Mouse (Mus musculus) MEL (cell line): ENCODE data around the gene Atp4b. TPM values are rescaled to one million over a fixed set of nuclear protein-coding genes. Genes with fewer than 3 reads are reported as not detected.

ENCODE experiments used
- DNase-seq: peaks from one replicate; pipeline ENCODE4 v3.0.0; 2011; ENCODE audit warnings: low read depth, low spot score
- H3K27ac ChIP-seq: 2 replicates; pipeline ENCODE4 v1.5.1; 2012; ENCODE audit warnings: low read depth, mild to moderate bottlenecking, control low read depth, low read length, moderate library complexity; ENCODE audit not compliant: control insufficient read depth
- H3K27me3 ChIP-seq, 2 experiments: fragments of 150-350 bp in 1 of 2; sonication (generic) in 1 of 2; 2 replicates each; pipeline ENCODE4 v1.6.1; 2012; ENCODE audit warnings: low read length in 2 of 2, mild to moderate bottlenecking in 2 of 2, improper control_type of control experiment in 1 of 2, moderate library complexity in 1 of 2; ENCODE audit not compliant: insufficient read depth in 2 of 2, control insufficient read depth in 1 of 2
- H3K36me3 ChIP-seq, 2 experiments: 2 replicates each; pipeline ENCODE4 v1.6.1; 2012 to 2014; ENCODE audit warnings: low read length in 2 of 2, improper control_type of control experiment in 1 of 2, inconsistent platforms in 1 of 2, mild to moderate bottlenecking in 1 of 2; ENCODE audit not compliant: insufficient read depth in 2 of 2, control insufficient read depth in 1 of 2
- H3K4me1 ChIP-seq, 2 experiments: fragments of 150-350 bp in 1 of 2; sonication (generic) in 1 of 2; 2 replicates each; pipeline ENCODE4 v1.6.1; 2012; ENCODE audit warnings: low read length in 2 of 2, improper control_type of control experiment in 1 of 2, mild to moderate bottlenecking in 1 of 2; ENCODE audit not compliant: insufficient read depth in 2 of 2, control insufficient read depth in 1 of 2
- H3K4me3 ChIP-seq, 2 experiments: fragments of 150-350 bp in 1 of 2; sonication (generic) in 1 of 2; 2 replicates each; pipeline ENCODE4 v1.5.1; 2012; ENCODE audit warnings: low read depth in 2 of 2, low read length in 2 of 2, mild to moderate bottlenecking in 2 of 2, moderate library complexity in 2 of 2, control low read depth in 1 of 2, improper control_type of control experiment in 1 of 2; ENCODE audit not compliant: control insufficient read depth in 1 of 2, insufficient read depth in 1 of 2
- H3K79me2 ChIP-seq: 2 replicates; pipeline ENCODE4 v1.6.1; 2012; ENCODE audit warnings: mild to moderate bottlenecking, low read length, moderate library complexity; ENCODE audit not compliant: control insufficient read depth, poor library complexity, insufficient read depth
- H3K9ac ChIP-seq: 2 replicates; pipeline ENCODE4 v1.6.1; 2012; ENCODE audit warnings: low read depth, mild to moderate bottlenecking, control low read depth, low read length, moderate library complexity; ENCODE audit not compliant: control insufficient read depth, poor library complexity, severe bottlenecking
- H3K9me3 ChIP-seq: fragments of 150-350 bp; sonication (generic); replicated peaks from 2 replicates; pipeline ENCODE4 v1.6.1; 2012; ENCODE audit warnings: mild to moderate bottlenecking, low read length, improper control_type of control experiment, moderate library complexity; ENCODE audit not compliant: insufficient read depth
- BHLHE40 ChIP-seq: IDR thresholded peaks from 2 replicates; pipeline ENCODE4 v1.6.1; 2012; ENCODE audit warnings: low read depth, mild to moderate bottlenecking, inconsistent platforms, low read length, improper control_type of control experiment, borderline replicate concordance
- CTCF ChIP-seq, 3 experiments: IDR thresholded peaks in 2 of 3; conservative IDR thresholded peaks in 1 of 3; 2 replicates each; pipeline ENCODE4 v1.5.1; 2011 to 2012; ENCODE audit warnings: low read length in 3 of 3, low read depth in 2 of 3, mild to moderate bottlenecking in 2 of 3, improper control_type of control experiment in 1 of 3, inconsistent platforms in 1 of 3, mixed read lengths in 1 of 3, moderate library complexity in 1 of 3; ENCODE audit not compliant: control insufficient read depth in 1 of 3, insufficient read depth in 1 of 3, poor library complexity in 1 of 3, severe bottlenecking in 1 of 3
- E2F4 ChIP-seq: IDR thresholded peaks from 2 replicates; pipeline ENCODE4 v1.6.1; 2011; ENCODE audit warnings: low read depth, low read length, improper control_type of control experiment, borderline replicate concordance
- EP300 ChIP-seq, 2 experiments: IDR thresholded peaks; 2 replicates each; pipeline ENCODE4 v1.6.1; 2011; ENCODE audit warnings: improper control_type of control experiment in 2 of 2, low read length in 2 of 2, low read depth in 1 of 2, mild to moderate bottlenecking in 1 of 2
- MAFK ChIP-seq: IDR thresholded peaks from 2 replicates; pipeline ENCODE4 v1.6.1; 2011; ENCODE audit warnings: low read depth, mild to moderate bottlenecking, low read length, improper control_type of control experiment, borderline replicate concordance
- MAX ChIP-seq: IDR thresholded peaks from 2 replicates; pipeline ENCODE4 v1.6.1; 2011; ENCODE audit warnings: low read length, improper control_type of control experiment
- MAZ ChIP-seq: IDR thresholded peaks from 2 replicates; pipeline ENCODE4 v1.6.1; 2012; ENCODE audit warnings: low read depth, mild to moderate bottlenecking, inconsistent platforms, low read length, improper control_type of control experiment
- MEF2A ChIP-seq: IDR thresholded peaks from 2 replicates; pipeline ENCODE4 v1.6.1; 2014; ENCODE audit warnings: low read depth, mild to moderate bottlenecking, inconsistent platforms, low read length, improper control_type of control experiment; ENCODE audit not compliant: poor library complexity, insufficient replicate concordance, severe bottlenecking; ENCODE audit errors: extremely low read depth
- MXI1 ChIP-seq: IDR thresholded peaks from 2 replicates; pipeline ENCODE4 v1.6.1; 2011; ENCODE audit warnings: mild to moderate bottlenecking, low read depth, low read length, improper control_type of control experiment
- MYC ChIP-seq: IDR thresholded peaks from 2 replicates; pipeline ENCODE4 v1.6.1; 2011; ENCODE audit warnings: low read depth, mild to moderate bottlenecking, low read length, improper control_type of control experiment, moderate library complexity
- NELFE ChIP-seq: IDR thresholded peaks from 2 replicates; pipeline ENCODE4 v1.6.1; 2011; ENCODE audit warnings: low read depth, low read length, improper control_type of control experiment
- NRF1 ChIP-seq: IDR thresholded peaks from 2 replicates; pipeline ENCODE4 v1.6.1; 2014; ENCODE audit warnings: low read depth, mild to moderate bottlenecking, inconsistent platforms, low read length, improper control_type of control experiment, moderate library complexity; ENCODE audit not compliant: poor library complexity, insufficient read depth, severe bottlenecking
- SIN3A ChIP-seq: IDR thresholded peaks from 2 replicates; pipeline ENCODE4 v1.6.1; 2012; ENCODE audit warnings: low read length, improper control_type of control experiment, inconsistent platforms
- SMC3 ChIP-seq: IDR thresholded peaks from 2 replicates; pipeline ENCODE4 v1.6.1; 2011; ENCODE audit warnings: low read depth, low read length, improper control_type of control experiment
- TAL1 ChIP-seq: IDR thresholded peaks from 2 replicates; pipeline ENCODE4 v1.6.1; 2012; ENCODE audit warnings: mild to moderate bottlenecking, inconsistent platforms, low read length, moderate library complexity, mixed read lengths
- TCF12 ChIP-seq: IDR thresholded peaks from 2 replicates; pipeline ENCODE4 v1.6.1; 2014; ENCODE audit warnings: low read depth, mild to moderate bottlenecking, inconsistent platforms, low read length, improper control_type of control experiment, moderate library complexity
- USF1 ChIP-seq: IDR thresholded peaks from 2 replicates; pipeline ENCODE4 v1.6.1; 2014; ENCODE audit warnings: low read depth, mild to moderate bottlenecking, inconsistent platforms, low read length, improper control_type of control experiment, moderate library complexity
- polyA plus RNA-seq, 2 experiments: library from polyadenylated mRNA; stranded (reverse) in 1 of 2; unstranded in 1 of 2; fragments of >175 nt in 1 of 2; fragments of >200 nt in 1 of 2; gene quantifications; 2 replicates each; pipeline versions ENCODE4 v1.2.1 to v1.2.4; 2012; ENCODE audit warnings: low replicate concordance in 2 of 2, low read depth in 1 of 2; ENCODE audit not compliant: insufficient read length in 2 of 2, insufficient read depth in 1 of 2, missing spikeins in 1 of 2
- total RNA-seq: library from RNA; depleted of rRNA; stranded (reverse); fragments of 300-350 nt; gene quantifications from 2 replicates; pipeline ENCODE4 v1.2.3, GENCODE M21; 2012

Gene Atp4b
- total and polyA plus RNA-seq, 3 experiments, result 0.08 to 0.14 TPM; not detected in 1

GRCm38 (mm10) chr8:13387728-13388127 lies 8.9 kb downstream of the Atp4b start:
- no peak overlapping the region for H3K4me3 ChIP-seq
- DNase-seq, result peak; percentile 68
- H3K9ac ChIP-seq, result no peak overlapping the region
- peaks cover 0 to 2% of the 10 kb centered on the region in 2 experiments; a peak in 1 of 4 replicates for H3K36me3 ChIP-seq
- H3K79me2 ChIP-seq, result no peaks in the 10 kb centered on the region
- no peaks in the 10 kb centered on the region for H3K9me3 ChIP-seq
- H3K27ac ChIP-seq, result no peak overlapping the region
- H3K4me1 ChIP-seq, result peaks cover 0 to 6% of the 10 kb centered on the region in 2 experiments; a peak in 2 of 4 replicates
- no peak for TF ChIP-seq CTCF (IDR thresholded peaks at IDR 0.05 in 2 of 3, conservative IDR thresholded peaks at IDR 0.05 in 1 of 3; ENCODE audit: control insufficient read depth in 1 of 3, insufficient read depth in 1 of 3, low read depth in 2 of 3, low read length in 3 of 3, poor library complexity in 1 of 3, severe bottlenecking in 1 of 3)
- TF ChIP-seq USF1, result peak; percentile 48
- no peak for TF ChIP-seq E2F4
- TF ChIP-seq MEF2A, result no peak
- no peak for TF ChIP-seq SIN3A
- TF ChIP-seq MAX, result peak; percentile 94
- peak; percentile 52; the same call in 1 of the 2 replicates for TF ChIP-seq BHLHE40
- no peak for TF ChIP-seq NELFE
- TF ChIP-seq EP300 (IDR thresholded peaks at IDR 0.05; ENCODE audit: low read depth in 1 of 2, low read length in 2 of 2), result no peak; a peak in 1 of 4 replicates
- peak; percentile 63; the same call in 1 of the 2 replicates for TF ChIP-seq MXI1
- peak; percentile 81 for TF ChIP-seq MYC
- H3K27me3 ChIP-seq, result no peaks in the 10 kb centered on the region

DNA sequence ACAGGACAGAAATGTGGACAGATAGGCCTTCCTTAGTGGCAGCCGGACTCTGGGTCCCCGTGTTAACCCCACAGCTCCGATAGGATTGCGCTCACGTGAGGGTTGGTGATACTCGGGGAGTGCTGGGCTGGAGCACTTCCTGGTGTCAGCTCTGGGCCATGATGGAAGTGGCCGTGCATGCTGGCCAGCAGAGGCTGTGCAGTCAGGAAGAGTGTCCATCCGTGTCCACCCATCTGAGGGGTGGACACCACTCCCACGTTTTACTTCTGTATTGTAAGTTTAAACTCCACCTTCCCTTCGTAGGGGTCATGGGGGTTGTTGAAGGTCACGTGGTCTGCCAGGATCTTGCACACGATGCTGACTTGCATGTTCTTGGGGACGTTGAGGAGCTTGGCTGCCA lies 10.3 kb downstream of the Atp4b start:
- no peaks in the 10 kb centered on the region for H3K9me3 ChIP-seq
- peaks cover 0 to 6% of the 10 kb centered on the region in 2 experiments; a peak in 2 of 4 replicates for H3K4me1 ChIP-seq
- no peak overlapping the region for H3K27ac ChIP-seq
- no peak overlapping the region for H3K9ac ChIP-seq
- no peak for DNase-seq
- H3K27me3 ChIP-seq, result no peaks in the 10 kb centered on the region
- H3K36me3 ChIP-seq, result peaks cover 0 to 2% of the 10 kb centered on the region in 2 experiments; a peak in 1 of 4 replicates
- TF ChIP-seq USF1 (no peak), E2F4 (no peak), NRF1 (no peak), MEF2A (no peak), MAX (no peak), MAFK (no peak), MAZ (no peak), TCF12 (no peak), SMC3 (no peak), TAL1 (no peak), MYC (no peak)
- H3K4me3 ChIP-seq, result no peak overlapping the region
- H3K79me2 ChIP-seq, result no peaks in the 10 kb centered on the region
